Mouse (Mus musculus) right cerebral cortex, adult 18-20 months (tissue): ENCODE measurements at regions not wholly inside any gene's neighbourhood (a gene's known extent, or its start where the extent isn't known, plus 50 kb on each side); places are given as distances from the start of the nearest gene placed in this dataset.

Experiments
- DNase-seq: peaks from one replicate; pipeline ENCODE4 v3.0.0; 2022; ENCODE audit warnings: mixed read lengths

- DNase-seq: peak; percentile 51
These were observed 259.9 kb downstream of the Stim2 start for GRCm38 (mm10) chr5:54258087-54258733.

- no peak for DNase-seq
These were observed 266.7 kb downstream of the Stim2 start for GRCm38 (mm10) chr5:54264867-54265434.

GRCm38 (mm10) chr5:54267905-54268590 is 269.7 kb downstream of the Stim2 start:
- no peak for DNase-seq

GRCm38 (mm10) chr5:54279357-54279756 is 281.1 kb downstream of the Stim2 start:
- peak; percentile 12 for DNase-seq

- DNase-seq: no peak
These were observed 282.4 kb downstream of the Stim2 start for GRCm38 (mm10) chr5:54280670-54281069.

GRCm38 (mm10) chr5:54281121-54281520 is 282.8 kb downstream of the Stim2 start:
- no peak for DNase-seq

- DNase-seq: no peak
These were observed 292.2 kb downstream of the Stim2 start for GRCm38 (mm10) chr5:54290372-54291080.

GRCm38 (mm10) chr5:54291940-54292339 is 293.6 kb downstream of the Stim2 start:
- DNase-seq: no peak

- no peak for DNase-seq
These were observed 315.5 kb downstream of the Stim2 start for GRCm38 (mm10) chr5:54313660-54314279.

- DNase-seq: no peak
These were observed 332.1 kb downstream of the Stim2 start for GRCm38 (mm10) chr5:54330415-54330814.

- DNase-seq: no peak
These were observed 344.7 kb downstream of the Stim2 start for GRCm38 (mm10) chr5:54342976-54343375.

- no peak for DNase-seq
These were observed 345.1 kb downstream of the Stim2 start for GRCm38 (mm10) chr5:54343432-54343831.

GRCm38 (mm10) chr5:54348820-54349596 is 350.7 kb downstream of the Stim2 start:
- no peak for DNase-seq

- DNase-seq: no peak
These were observed 351.6 kb downstream of the Stim2 start for GRCm38 (mm10) chr5:54349775-54350332.

GRCm38 (mm10) chr5:54356105-54356504 is 357.8 kb downstream of the Stim2 start:
- no peak for DNase-seq

GRCm38 (mm10) chr5:54357501-54357900 is 359.2 kb downstream of the Stim2 start:
- DNase-seq: no peak

- no peak for DNase-seq
These were observed 359.9 kb downstream of the Stim2 start for GRCm38 (mm10) chr5:54358221-54358620.
